Mouse (Mus musculus): ENCODE results near the gene Klhl8.

- TF ChIP-seq CTCF (IDR thresholded peaks at IDR 0.05; ENCODE audit: borderline replicate concordance, control insufficient read depth, extremely low read depth, insufficient read depth, low read length, poor library complexity) (no peak), POLR2A (IDR thresholded peaks at IDR 0.05; ENCODE audit: control insufficient read depth, extremely low read depth, insufficient read depth, low read length, poor library complexity) (no peak)
Measured at GRCm38 (mm10) chr5:103928196-103928550, 17.1 kb upstream of the Klhl8 start.
